Mouse (Mus musculus) midbrain, embryonic 14.5 days (tissue): ENCODE measurements around the gene Oscp1. TPM values are rescaled to one million over a fixed set of nuclear protein-coding genes. Genes with fewer than 3 reads are reported as not detected.

Experiments used
- polyA plus RNA-seq: library from polyadenylated mRNA; unstranded; fragments of >200 nt; fragmentation: Nextera tagmentation; extraction: Ambion mirVana; gene quantifications from 2 replicates; pipeline ENCODE4 v1.2.1, GENCODE M21; 2014

Oscp1 gene
- polyA plus RNA-seq, 1 experiment from 2014 or later, result 34.0 TPM

Other genes with a start within 250 kb of the Oscp1 start
- gene Csf3r, start 34.0 kb upstream of the Oscp1 start, polyA plus RNA-seq, result 0.50 and 0.64 TPM in 2 replicates
- gene Mrps15, start 11.6 kb upstream of the Oscp1 start, polyA plus RNA-seq, result 125 and 139 TPM in 2 replicates
- 47.8 and 51.2 TPM in 2 replicates for gene Lsm10, start 38.1 kb downstream of the Oscp1 start, polyA plus RNA-seq
- 21.1 and 29.4 TPM in 2 replicates for gene Stk40, start 45.4 kb downstream of the Oscp1 start, polyA plus RNA-seq
- gene Eva1b, start 89.2 kb downstream of the Oscp1 start, polyA plus RNA-seq, result 7.8 and 12.3 TPM in 2 replicates
- gene Sh3d21, start 104.9 kb downstream of the Oscp1 start, polyA plus RNA-seq, result 0.89 and 1.1 TPM in 2 replicates
- gene Thrap3, start 144.2 kb downstream of the Oscp1 start, polyA plus RNA-seq, result 113 and 167 TPM in 2 replicates
- 78.3 and 85.3 TPM in 2 replicates for gene Map7d1, start 197.8 kb downstream of the Oscp1 start, polyA plus RNA-seq
- gene Trappc3, start 203.8 kb downstream of the Oscp1 start, polyA plus RNA-seq, result 37.1 and 124 TPM in 2 replicates
- 0.57 and 1.1 TPM in 2 replicates for gene Col8a2, start 228.2 kb downstream of the Oscp1 start, polyA plus RNA-seq